Mouse (Mus musculus) ES-Bruce4 (cell line): ENCODE data around the gene Abcg4.

ENCODE experiments used
- CTCF ChIP-seq: IDR thresholded peaks from one replicate; pipeline ENCODE4 v1.8.1; 2011; ENCODE audit warnings: low read depth, low read length
- EP300 ChIP-seq: IDR thresholded peaks from 2 replicates; pipeline ENCODE4 v1.6.1; 2011; ENCODE audit warnings: low read depth, low read length; ENCODE audit not compliant: insufficient read depth
- POLR2A ChIP-seq: IDR thresholded peaks from one replicate; pipeline ENCODE4 v1.8.1; 2011; ENCODE audit warnings: low read length; ENCODE audit not compliant: insufficient read depth

GRCm38 (mm10) chr9:44336964-44337363, 48.5 kb upstream of the Abcg4 start:
- TF ChIP-seq CTCF (no peak), POLR2A (no peak), EP300 (no peak)
